Mouse (Mus musculus) lung, embryonic 14.5 days (tissue): Measurements from ENCODE around the gene Fam57b. TPM values are rescaled to one million over a fixed set of nuclear protein-coding genes. Genes with fewer than 3 reads are reported as not detected.

ENCODE experiments used
- ATAC-seq: fragments of 200-750 bp; cut with Nextera tagmentation; 2 replicates; pipeline ENCODE4 v1.8.0; 2017; ENCODE audit warnings: mild to moderate bottlenecking, moderate TSS enrichment, moderate library complexity; ENCODE audit not compliant: insufficient read depth
- DNase-seq: peaks from one replicate; pipeline ENCODE4 v3.0.0-alpha.2; 2015
- H3K27ac ChIP-seq: fragments of 300-500 bp; sonication (generic); 2 replicates; pipeline ENCODE4 v1.5.1; 2014; ENCODE audit warnings: low read depth, mild to moderate bottlenecking, moderate library complexity
- H3K27me3 ChIP-seq: fragments of 300-500 bp; sonication (generic); 2 replicates; pipeline ENCODE4 v1.6.1; 2014; ENCODE audit warnings: low read length, control low read depth; ENCODE audit not compliant: insufficient read depth
- H3K36me3 ChIP-seq: fragments of 300-500 bp; sonication (generic); 2 replicates; pipeline ENCODE4 v1.6.1; 2014; ENCODE audit warnings: control low read depth; ENCODE audit not compliant: insufficient read depth
- H3K4me1 ChIP-seq: fragments of 300-500 bp; sonication (generic); 2 replicates; pipeline ENCODE4 v1.6.1; 2014; ENCODE audit warnings: antibody characterized with exemption, control low read depth; ENCODE audit not compliant: insufficient read depth
- H3K4me2 ChIP-seq: fragments of 300-500 bp; sonication (generic); 2 replicates; pipeline ENCODE4 v1.6.1; 2014; ENCODE audit warnings: mild to moderate bottlenecking
- H3K4me3 ChIP-seq: fragments of 300-500 bp; sonication (generic); 2 replicates; pipeline ENCODE4 v1.5.1; 2014; ENCODE audit warnings: low read depth, low read length
- H3K9ac ChIP-seq: fragments of 300-500 bp; sonication (generic); 2 replicates; pipeline ENCODE4 v1.6.1; 2014
- H3K9me3 ChIP-seq: fragments of 300-500 bp; sonication (generic); 2 replicates; pipeline ENCODE4 v1.6.1; 2016; ENCODE audit warnings: low read depth, low read length, control low read depth
- CTCF ChIP-seq: IDR thresholded peaks from 2 replicates; pipeline ENCODE4 v1.5.1; 2016; ENCODE audit warnings: antibody characterized with exemption, low read depth
- WGBS: fragments of 180-500 bp; shearing (Covaris S2); extraction: QIAGEN DNeasy Blood & Tissue Kit; methylation state at CpG from one replicate; pipeline ENCODE4 v1.1.7; 2014; 5-methylcytosine and 5-hydroxymethylcytosine counted together
- polyA plus RNA-seq: library from polyadenylated mRNA; unstranded; fragments of >200 nt; fragmentation: Nextera tagmentation; extraction: Ambion mirVana; gene quantifications from 2 replicates; pipeline ENCODE4 v1.2.1, GENCODE M21; 2014

The Fam57b gene
- polyA plus RNA-seq, 1 experiment from 2014 or later: 0.17 TPM

- Histone ChIP-seq H3K9me3 (no peaks in the 10 kb centered on the region), H3K36me3 (peaks cover 38% of the 10 kb centered on the region)
- TF ChIP-seq CTCF: no peak
These were observed 37.6 kb upstream of the Fam57b start for GRCm38 (mm10) chr7:126759672-126760390.

GRCm38 (mm10) chr7:126760391-126760802 is 37.1 kb upstream of the Fam57b start:
- TF ChIP-seq CTCF: no peak
- peak overlapping the region; percentile 97 for H3K4me2 ChIP-seq
- H3K27ac ChIP-seq: peak overlapping the region; percentile 98
- no peaks in the 10 kb centered on the region for H3K27me3 ChIP-seq
- WGBS: 8% methylated on average over 3 of the region's 3 CpGs
- peak; percentile 94 for DNase-seq
- peak; percentile 89 for ATAC-seq
- H3K9ac ChIP-seq: peak overlapping the region; percentile 88
- H3K9me3 ChIP-seq: no peaks in the 10 kb centered on the region
- H3K4me1 ChIP-seq: peaks cover 14% of the 10 kb centered on the region
- peak overlapping the region; percentile 90 for H3K4me3 ChIP-seq
- H3K36me3 ChIP-seq: peaks cover 44% of the 10 kb centered on the region

More at GRCm38 (mm10) chr7:126759672-126760390, 37.6 kb upstream of the Fam57b start:
- H3K4me3 ChIP-seq: peak overlapping the region; percentile 90
- peaks cover 14% of the 10 kb centered on the region for H3K4me1 ChIP-seq
- peak overlapping the region; percentile 88 for H3K9ac ChIP-seq
- H3K27ac ChIP-seq: peak overlapping the region; percentile 98
- H3K27me3 ChIP-seq: no peaks in the 10 kb centered on the region
- 1% methylated on average over 23 of the region's 24 CpGs for WGBS
- H3K4me2 ChIP-seq: peak overlapping the region; percentile 97
- DNase-seq (no peak), ATAC-seq (peak; percentile 32)

DNA sequence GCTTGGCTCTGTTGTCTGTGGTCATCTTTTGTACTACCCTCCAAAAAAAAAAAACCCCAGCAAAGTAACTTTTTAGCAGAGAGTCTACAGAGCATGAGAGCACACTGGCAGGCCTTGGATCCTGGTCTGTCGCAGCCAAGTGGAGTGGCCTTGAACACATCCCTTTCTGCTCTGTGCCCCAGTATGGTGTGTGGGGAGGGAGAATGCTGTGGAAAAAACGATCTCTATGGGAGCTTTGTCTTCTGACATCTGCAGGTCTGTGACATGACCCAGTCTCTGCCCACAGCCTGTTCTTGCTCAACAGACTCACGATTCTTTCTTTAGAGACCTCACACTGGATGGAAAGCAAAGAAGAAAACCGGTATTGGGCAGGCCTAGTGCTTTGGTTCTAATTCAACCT is 36.5 kb upstream of the Fam57b start:
- peaks cover 49% of the 10 kb centered on the region for H3K36me3 ChIP-seq
- peak overlapping the region; percentile 97 for H3K4me2 ChIP-seq
- peak overlapping the region; percentile 88 for H3K9ac ChIP-seq
- H3K4me1 ChIP-seq: peaks cover 14% of the 10 kb centered on the region
- peak overlapping the region; percentile 90 for H3K4me3 ChIP-seq
- H3K27ac ChIP-seq: peak overlapping the region; percentile 98
- no peak for TF ChIP-seq CTCF
- no peaks in the 10 kb centered on the region for H3K9me3 ChIP-seq
- no peak for ATAC-seq
- DNase-seq: no peak
- H3K27me3 ChIP-seq: no peaks in the 10 kb centered on the region
- WGBS: 59% methylated on average over 4 of the region's 4 CpGs

DNA sequence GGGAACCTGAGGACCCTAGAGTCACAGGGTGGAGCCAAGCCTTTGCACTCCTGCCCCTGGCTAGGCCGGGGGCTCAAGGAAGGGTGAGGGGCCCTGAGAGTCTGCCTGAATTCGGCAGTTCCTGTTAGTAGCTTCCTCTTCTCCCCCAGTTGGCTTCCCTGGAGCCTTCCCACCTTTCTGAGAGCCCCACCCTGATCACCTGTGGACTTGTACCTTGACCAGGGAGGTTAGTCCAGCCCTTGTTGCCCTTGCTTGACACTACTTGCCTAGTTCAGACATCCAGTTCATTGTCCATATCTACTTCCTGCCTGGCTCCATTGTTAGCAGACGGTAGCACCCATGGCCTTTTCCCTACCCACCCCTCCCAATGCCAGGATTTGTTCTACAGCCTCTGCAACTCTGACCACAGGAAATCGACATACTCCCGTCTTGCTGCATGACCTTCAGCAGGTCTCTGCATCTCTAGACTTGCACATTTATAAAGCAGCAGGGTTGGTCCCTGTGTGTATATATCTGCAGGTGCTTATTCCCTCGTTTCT is 35.9 kb upstream of the Fam57b start:
- Histone ChIP-seq H3K36me3 (peaks cover 55% of the 10 kb centered on the region), H3K9me3 (no peaks in the 10 kb centered on the region), H3K27ac (peak overlapping the region; percentile 98; the same call in 1 of the 2 replicates), H3K9ac (no peak overlapping the region; the same call in 1 of the 2 replicates), H3K27me3 (no peaks in the 10 kb centered on the region), H3K4me1 (peaks cover 14% of the 10 kb centered on the region), H3K4me3 (peak overlapping the region; percentile 90; the same call in 1 of the 2 replicates), H3K4me2 (peak overlapping the region; percentile 97)
- DNase-seq: no peak
- ATAC-seq: no peak
- WGBS: 55% methylated on average over 6 of the region's 6 CpGs
- no peak for TF ChIP-seq CTCF

DNA sequence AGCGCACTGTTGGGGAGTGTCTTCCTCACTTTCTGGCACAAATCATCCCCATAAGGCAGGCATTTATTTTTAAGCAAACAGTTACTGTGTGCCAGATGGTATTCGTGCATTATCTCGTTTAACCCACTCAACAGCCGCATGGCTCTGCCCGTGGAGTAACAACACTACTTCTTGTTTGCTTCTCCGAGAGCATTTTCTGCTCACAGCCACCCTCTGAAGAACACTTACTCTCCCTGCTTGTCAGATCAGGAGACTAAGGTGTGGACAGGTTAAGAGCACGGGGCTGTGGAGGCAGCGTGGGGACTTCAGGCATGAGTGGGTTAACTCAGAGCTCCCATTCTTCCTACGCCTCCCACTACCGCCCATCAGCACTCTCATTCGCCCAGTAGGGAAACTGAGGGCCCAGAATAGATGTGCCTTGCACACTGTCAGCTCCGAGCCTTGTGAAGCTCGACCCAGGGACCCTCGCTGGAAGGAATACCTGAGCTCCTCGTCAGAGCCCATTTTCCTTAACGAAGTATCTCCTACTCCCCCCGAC is 34.9 kb upstream of the Fam57b start:
- no peak for TF ChIP-seq CTCF
- Histone ChIP-seq H3K36me3 (peaks cover 65% of the 10 kb centered on the region), H3K9ac (0 out of 2 replicates have a peak overlapping the region, but pooled peaks have one; percentile 1), H3K27ac (no peak overlapping the region), H3K4me2 (peak overlapping the region; percentile 43), H3K9me3 (no peaks in the 10 kb centered on the region), H3K4me3 (peak overlapping the region; percentile 90; the same call in 1 of the 2 replicates), H3K4me1 (peaks cover 14% of the 10 kb centered on the region), H3K27me3 (no peaks in the 10 kb centered on the region)
- 40% methylated on average over 17 of the region's 17 CpGs for WGBS
- DNase-seq: no peak
- ATAC-seq: no peak

DNA sequence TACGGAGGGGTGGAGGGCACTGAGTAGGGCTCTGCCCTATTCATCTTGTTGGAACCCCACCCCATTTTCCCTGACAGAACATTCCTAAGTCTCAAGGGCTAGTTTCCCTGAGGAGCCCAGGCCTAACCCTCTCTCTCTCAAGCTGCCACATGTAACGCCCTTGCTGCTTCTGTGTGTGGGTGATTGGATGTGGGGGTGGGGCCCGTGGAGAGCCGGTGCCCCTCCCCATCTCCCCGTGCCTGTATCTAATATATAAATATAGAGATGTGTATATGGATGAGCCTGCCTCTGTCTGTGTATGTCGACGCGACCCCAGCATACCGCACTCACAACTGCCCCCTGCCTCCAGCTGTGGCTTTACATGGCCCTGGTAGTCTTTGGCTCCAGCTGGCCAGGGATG is 31.9 kb upstream of the Fam57b start:
- DNase-seq (no peak), ATAC-seq (no peak)
- Histone ChIP-seq H3K9me3 (no peaks in the 10 kb centered on the region), H3K36me3 (peaks cover 94% of the 10 kb centered on the region), H3K4me3 (no peak overlapping the region), H3K27me3 (no peaks in the 10 kb centered on the region), H3K4me2 (no peak overlapping the region), H3K4me1 (peaks cover 14% of the 10 kb centered on the region), H3K9ac (no peak overlapping the region), H3K27ac (no peak overlapping the region)
- no peak for TF ChIP-seq CTCF
- 63% methylated on average over 9 of the region's 9 CpGs for WGBS

DNA sequence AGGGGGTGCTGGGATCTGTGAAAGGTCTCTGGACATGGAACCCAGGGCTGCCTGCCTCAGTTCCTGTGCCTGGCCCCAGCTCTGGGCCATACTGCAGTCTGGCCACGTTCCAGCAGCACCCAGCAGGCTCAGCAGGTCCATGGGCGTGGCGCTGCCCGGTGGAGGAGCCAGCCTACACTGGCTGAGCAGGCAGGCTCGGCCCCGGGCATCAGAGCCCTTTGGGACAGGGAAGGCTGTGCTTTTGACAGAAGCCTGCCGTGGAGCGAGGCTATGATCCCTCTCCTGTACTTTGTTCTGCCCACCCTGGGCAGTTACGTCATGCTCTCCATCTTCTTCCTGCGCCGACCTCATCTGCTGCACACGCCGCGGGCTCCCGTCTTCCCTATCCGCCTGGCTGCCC is 31.3 kb upstream of the Fam57b start, which contains the start of gene Gdpd3:
TSS of gene Gdpd3 (plus strand) at position 134 of the 400 bp plus-strand sequence.
- no peak for ATAC-seq
- no peak within 1 kb of the TSS for H3K27ac ChIP-seq
- TF ChIP-seq CTCF: no peak
- no peak within 1 kb of the TSS for H3K4me3 ChIP-seq
- no peak within 1 kb of the TSS for H3K9ac ChIP-seq
- no peaks in the 10 kb centered on the region for H3K27me3 ChIP-seq
- WGBS: 87% methylated on average over 16 of the region's 16 CpGs
- H3K36me3 ChIP-seq: peaks cover 98% of the 10 kb centered on the region
- no peak within 1 kb of the TSS for H3K4me2 ChIP-seq
- no peaks in the 10 kb centered on the region for H3K9me3 ChIP-seq
- H3K4me1 ChIP-seq: peaks cover 8% of the 10 kb centered on the region
- DNase-seq: no peak
